In genomic region chr16:56885824-56886615, GRCm38 (mm10) we compare ENCODE assay signal across 8 mouse cellular contexts. TPM values are rescaled to one million over a fixed set of nuclear protein-coding genes. Genes with fewer than 3 reads are reported as not detected.
DNase-seq lines count a peak whose midpoint lies in the region; ATAC-seq and TF ChIP-seq lines count a peak whose summit lies in the region.

TSS of gene Tmem45a (minus strand) at chr16:56886166.

- H3K4me3 ChIP-seq in liver, embryonic 15.5 days (replicated peaks): peak within 1 kb of the TSS; percentile 44
- peak within 1 kb of the TSS; percentile 47 for H3K4me3 ChIP-seq in olfactory bulb, adult 2 months (ENCODE audit: insufficient read depth, low read depth, low read length)

- peak; percentile 93 for DNase-seq in Muller cell, postnatal 12 days (ENCODE audit: inconsistent ontology term)
- peak; percentile 11 for DNase-seq in cerebellum, adult 8-10 months
- DNase-seq in heart, postnatal 4 days: peak; percentile 92
- DNase-seq in layer of hippocampus, adult 11-12 months (ENCODE audit: low spot score): peak; percentile 63
- DNase-seq in thymus, postnatal 25 days: peak; percentile 15

- peak; percentile 100 for ATAC-seq in frontal cortex, adult (ENCODE audit: low TSS enrichment)
- peak; percentile 64 for ATAC-seq in liver, embryonic 15.5 days (ENCODE audit: insufficient read depth)

- H3K4me2 ChIP-seq in liver, embryonic 15.5 days: peak within 1 kb of the TSS; percentile 66

- peaks cover 6% of the 10 kb centered on the region; the same call in 1 of the 2 replicates for H3K4me1 ChIP-seq in liver, embryonic 15.5 days (replicated peaks)
- H3K4me1 ChIP-seq in olfactory bulb, adult 2 months (ENCODE audit: control insufficient read depth, insufficient read depth, low read length): peaks cover 7% of the 10 kb centered on the region

- H3K9ac ChIP-seq in liver, embryonic 15.5 days: no peak within 1 kb of the TSS

- H3K36me3 ChIP-seq in liver, embryonic 15.5 days (replicated peaks): no peaks in the 10 kb centered on the region

- no peaks in the 10 kb centered on the region for H3K9me3 ChIP-seq in liver, embryonic 15.5 days (replicated peaks)

- TF ChIP-seq POLR2A in olfactory bulb, adult 2 months (IDR thresholded peaks at IDR 0.05; ENCODE audit: insufficient read depth, low read depth, low read length): no peak

- H3K27me3 ChIP-seq in liver, embryonic 15.5 days: no peaks in the 10 kb centered on the region

- 4% methylated on average over 25 of the region's 25 CpGs for WGBS in liver, embryonic 15.5 days (ENCODE audit: insufficient replicate concordance)
- 5% methylated on average over 25 of the region's 25 CpGs for WGBS in olfactory bulb, adult 2 months

- no peak within 1 kb of the TSS for H3K27ac ChIP-seq in liver, embryonic 15.5 days (replicated peaks)
- no peak within 1 kb of the TSS for H3K27ac ChIP-seq in olfactory bulb, adult 2 months (ENCODE audit: insufficient read depth, low read depth, low read length)

- TF ChIP-seq CTCF in olfactory bulb, adult 2 months (IDR thresholded peaks at IDR 0.05; ENCODE audit: insufficient read depth, low read depth, low read length): no peak

RNA-seq across cellular contexts. Expression of gene Tmem45a, which starts in this region (rescaled TPM):
- total RNA-seq in heart, postnatal 4 days (2021): 1 to 10 TPM; 5.7 to 8.3 TPM
- 1.1 and 1.6 TPM in 2 replicates for polyA plus RNA-seq in liver, embryonic 15.5 days (2015; fragmentation: Nextera tagmentation; extraction: Ambion mirVana)
- polyA plus RNA-seq in olfactory bulb, adult 2 months (2012; ENCODE audit: insufficient read depth, insufficient read length, low replicate concordance, missing spikeins): not detected in 2 replicates

Comparison
In these comparisons a context has a peak if more than half of its experiments do, and no peak if none do; other contexts are left out.
1. DNase-seq: peak in every context shown above with its lines; median percentile 93 in Muller cell, postnatal 12 days; 92 in heart, postnatal 4 days; 63 in layer of hippocampus, adult 11-12 months; 15 in thymus, postnatal 25 days; 11 in cerebellum, adult 8-10 months.